Mouse (Mus musculus) yolk sac, embryonic 10.5 days (tissue): ENCODE measurements at regions not wholly inside any gene's neighbourhood (a gene's known extent, or its start where the extent isn't known, plus 50 kb on each side); places are given as distances from the start of the nearest gene placed in this dataset.

Experiments used
- DNase-seq: peaks from one replicate; pipeline ENCODE4 v3.0.0-alpha.2; 2017; ENCODE audit warnings: low spot score

GRCm38 (mm10) chr12:110027345-110027744 is 251.5 kb upstream of the Dio3 start:
- DNase-seq: peak; percentile 39

- no peak for DNase-seq
These were observed 250.9 kb upstream of the Dio3 start for GRCm38 (mm10) chr12:110027976-110028375.

- DNase-seq: peak; percentile 84
These were observed 250.2 kb upstream of the Dio3 start for GRCm38 (mm10) chr12:110028646-110029045.

GRCm38 (mm10) chr12:110031326-110031725 is 247.5 kb upstream of the Dio3 start:
- no peak for DNase-seq

GRCm38 (mm10) chr12:110035171-110035570 is 243.7 kb upstream of the Dio3 start:
- no peak for DNase-seq

- DNase-seq: no peak
These were observed 238.2 kb upstream of the Dio3 start for GRCm38 (mm10) chr12:110040682-110041081.

GRCm38 (mm10) chr12:110041782-110042181 is 237.1 kb upstream of the Dio3 start:
- DNase-seq: no peak

GRCm38 (mm10) chr12:110044266-110044665 is 234.6 kb upstream of the Dio3 start:
- no peak for DNase-seq

- DNase-seq: no peak
These were observed 234.1 kb upstream of the Dio3 start for GRCm38 (mm10) chr12:110044721-110045120.

GRCm38 (mm10) chr12:110045770-110046330 is 233.0 kb upstream of the Dio3 start:
- DNase-seq: no peak

GRCm38 (mm10) chr12:110046613-110047012 is 232.3 kb upstream of the Dio3 start:
- DNase-seq: no peak

- no peak for DNase-seq
These were observed 231.2 kb upstream of the Dio3 start for GRCm38 (mm10) chr12:110047466-110048250.

- DNase-seq: no peak
These were observed 229.6 kb upstream of the Dio3 start for GRCm38 (mm10) chr12:110049154-110049736.

- no peak for DNase-seq
These were observed 219.5 kb upstream of the Dio3 start for GRCm38 (mm10) chr12:110059321-110059720.

GRCm38 (mm10) chr12:110061961-110062360 is 216.9 kb upstream of the Dio3 start:
- no peak for DNase-seq

- no peak for DNase-seq
These were observed 215.9 kb upstream of the Dio3 start for GRCm38 (mm10) chr12:110063013-110063412.

- DNase-seq: no peak
These were observed 212.4 kb upstream of the Dio3 start for GRCm38 (mm10) chr12:110066361-110066885.

- no peak for DNase-seq
These were observed 208.4 kb upstream of the Dio3 start for GRCm38 (mm10) chr12:110070506-110070905.

- DNase-seq: no peak
These were observed 207.0 kb upstream of the Dio3 start for GRCm38 (mm10) chr12:110071823-110072222.

GRCm38 (mm10) chr12:110074921-110075320 is 203.9 kb upstream of the Dio3 start:
- no peak for DNase-seq

- DNase-seq: no peak
These were observed 201.5 kb upstream of the Dio3 start for GRCm38 (mm10) chr12:110077211-110077884.

GRCm38 (mm10) chr12:110078081-110078505 is 200.8 kb upstream of the Dio3 start:
- DNase-seq: no peak
